Mouse (Mus musculus) embryonic facial prominence, embryonic 13.5 days (tissue): ENCODE measurements around the gene Caskin1. TPM values are rescaled to one million over a fixed set of nuclear protein-coding genes. Genes with fewer than 3 reads are reported as not detected.
A peak's percentile ranks its signal among the peaks of the same experiment; 100 is the strongest.

Experiments
- ATAC-seq: fragments of 200-750 bp; cut with Nextera tagmentation; 2 replicates; pipeline ENCODE4 v1.8.0; 2017; ENCODE audit warnings: low read depth; ENCODE audit not compliant: insufficient number of reproducible peaks, insufficient read depth, low FRiP score, low TSS enrichment
- H3K27ac ChIP-seq: fragments of 300-500 bp; sonication (generic); 2 replicates; pipeline ENCODE4 v1.5.1; 2015; ENCODE audit warnings: moderate library complexity, mild to moderate bottlenecking, inconsistent platforms
- H3K27me3 ChIP-seq: fragments of 300-500 bp; sonication (generic); 2 replicates; pipeline ENCODE4 v1.6.1; 2015; ENCODE audit warnings: mild to moderate bottlenecking, inconsistent platforms
- H3K36me3 ChIP-seq: fragments of 300-500 bp; sonication (generic); 2 replicates; pipeline ENCODE4 v1.6.1; 2015; ENCODE audit warnings: mild to moderate bottlenecking, inconsistent platforms
- H3K4me1 ChIP-seq: fragments of 300-500 bp; sonication (generic); 2 replicates; pipeline ENCODE4 v1.6.1; 2015; ENCODE audit warnings: inconsistent platforms
- H3K4me2 ChIP-seq: fragments of 300-500 bp; sonication (generic); 2 replicates; pipeline ENCODE4 v1.6.1; 2015; ENCODE audit warnings: moderate library complexity, mild to moderate bottlenecking, inconsistent platforms
- H3K4me3 ChIP-seq: fragments of 300-500 bp; sonication (generic); 2 replicates; pipeline ENCODE4 v1.5.1; 2015; ENCODE audit warnings: mild to moderate bottlenecking, inconsistent platforms
- H3K9ac ChIP-seq: fragments of 300-500 bp; sonication (generic); 2 replicates; pipeline ENCODE4 v1.6.1; 2015; ENCODE audit warnings: mild to moderate bottlenecking, inconsistent platforms
- H3K9me3 ChIP-seq: fragments of 300-500 bp; sonication (generic); 2 replicates; pipeline ENCODE4 v1.6.1; 2016; ENCODE audit warnings: inconsistent platforms
- WGBS: fragments of 180-500 bp; shearing (Covaris S2); methylation state at CpG from one replicate; pipeline ENCODE4 v1.1.7; 2015; ENCODE audit warnings: mixed read lengths; 5-methylcytosine and 5-hydroxymethylcytosine counted together
- polyA plus RNA-seq: library from polyadenylated mRNA; unstranded; fragments of >200 nt; fragmentation: Nextera tagmentation; extraction: Ambion mirVana; gene quantifications from 2 replicates; pipeline ENCODE4 v1.2.1, GENCODE M21; 2015

Gene Caskin1
- 3.5 and 5.4 TPM in 2 replicates for polyA plus RNA-seq

- peaks cover 24% of the 10 kb centered on the region for H3K4me1 ChIP-seq
- H3K27me3 ChIP-seq: peaks cover 37% of the 10 kb centered on the region
- H3K9ac ChIP-seq: peak within 1 kb of the TSS; percentile 79
- H3K4me3 ChIP-seq: peak within 1 kb of the TSS; percentile 72
- H3K36me3 ChIP-seq: no peaks in the 10 kb centered on the region
- peak; percentile 23; the same call in 1 of the 2 replicates for ATAC-seq
- no peaks in the 10 kb centered on the region for H3K9me3 ChIP-seq
- WGBS: under 1% methylated on average over 45 of the region's 45 CpGs
- H3K4me2 ChIP-seq: peak within 1 kb of the TSS; percentile 78
- no peak within 1 kb of the TSS for H3K27ac ChIP-seq
Measured at GRCm38 (mm10) chr17:24488186-24488661, at the start of gene Caskin1. Gene Caskin1 (plus strand): TSS chr17:24488601.

- no peaks in the 10 kb centered on the region for H3K27me3 ChIP-seq
- no peaks in the 10 kb centered on the region for H3K4me1 ChIP-seq
- H3K4me2 ChIP-seq: no peak overlapping the region
- peaks cover 93% of the 10 kb centered on the region for H3K36me3 ChIP-seq
- no peak overlapping the region for H3K27ac ChIP-seq
- H3K9ac ChIP-seq: no peak overlapping the region
- no peak for ATAC-seq
- no peaks in the 10 kb centered on the region for H3K9me3 ChIP-seq
- WGBS: 92% methylated on average over 8 of the region's 8 CpGs
- no peak overlapping the region for H3K4me3 ChIP-seq
Measured at GRCm38 (mm10) chr17:24440377-24440776, 48.0 kb upstream of the Caskin1 start.

GRCm38 (mm10) chr17:24441148-24441547 lies 47.3 kb upstream of the Caskin1 start:
- Histone ChIP-seq H3K4me3 (no peak overlapping the region), H3K27me3 (no peaks in the 10 kb centered on the region), H3K27ac (no peak overlapping the region), H3K9me3 (no peaks in the 10 kb centered on the region), H3K36me3 (peaks cover 93% of the 10 kb centered on the region), H3K9ac (no peak overlapping the region), H3K4me1 (no peaks in the 10 kb centered on the region), H3K4me2 (no peak overlapping the region)
- no peak for ATAC-seq
- WGBS: 43% methylated on average over 2 of the region's 2 CpGs

GRCm38 (mm10) chr17:24442107-24442506 lies 46.3 kb upstream of the Caskin1 start:
- Histone ChIP-seq H3K27ac (no peak overlapping the region), H3K27me3 (no peaks in the 10 kb centered on the region), H3K9me3 (no peaks in the 10 kb centered on the region), H3K4me1 (no peaks in the 10 kb centered on the region), H3K9ac (no peak overlapping the region), H3K36me3 (peaks cover 97% of the 10 kb centered on the region), H3K4me3 (no peak overlapping the region), H3K4me2 (no peak overlapping the region)
- ATAC-seq: 0 out of 2 replicates have a peak, but pooled peaks have one; percentile 10
- WGBS: 89% methylated on average over 14 of the region's 14 CpGs

- ATAC-seq: peak; percentile 7; the same call in 1 of the 2 replicates
- H3K4me2 ChIP-seq: no peak within 1 kb of the TSS
- no peaks in the 10 kb centered on the region for H3K4me1 ChIP-seq
- peaks cover 97% of the 10 kb centered on the region for H3K36me3 ChIP-seq
- WGBS: 80% methylated on average over 7 of the region's 7 CpGs
- no peaks in the 10 kb centered on the region for H3K27me3 ChIP-seq
- no peaks in the 10 kb centered on the region for H3K9me3 ChIP-seq
- H3K4me3 ChIP-seq: no peak within 1 kb of the TSS
- no peak within 1 kb of the TSS for H3K9ac ChIP-seq
- H3K27ac ChIP-seq: no peak within 1 kb of the TSS
Measured at GRCm38 (mm10) chr17:24442632-24443155, 45.7 kb upstream of the Caskin1 start, which contains the start of gene Dnase1l2. Gene Dnase1l2 (minus strand): TSS chr17:24443105.

- peaks cover 97% of the 10 kb centered on the region for H3K36me3 ChIP-seq
Measured at GRCm38 (mm10) chr17:24443409-24443808, 45.0 kb upstream of the Caskin1 start.

GRCm38 (mm10) chr17:24446590-24446989 lies 41.8 kb upstream of the Caskin1 start:
- no peak overlapping the region for H3K4me3 ChIP-seq
- H3K9ac ChIP-seq: no peak overlapping the region
- no peak overlapping the region for H3K27ac ChIP-seq
- no peaks in the 10 kb centered on the region for H3K9me3 ChIP-seq
- H3K27me3 ChIP-seq: no peaks in the 10 kb centered on the region
- peaks cover 97% of the 10 kb centered on the region for H3K36me3 ChIP-seq
- 92% methylated on average over 8 of the region's 8 CpGs for WGBS
- no peak for ATAC-seq
- no peaks in the 10 kb centered on the region for H3K4me1 ChIP-seq
- H3K4me2 ChIP-seq: no peak overlapping the region

More at GRCm38 (mm10) chr17:24443409-24443808, 45.0 kb upstream of the Caskin1 start:
- Histone ChIP-seq H3K4me3 (no peak overlapping the region), H3K4me1 (no peaks in the 10 kb centered on the region), H3K4me2 (no peak overlapping the region), H3K9ac (no peak overlapping the region), H3K9me3 (no peaks in the 10 kb centered on the region), H3K27ac (no peak overlapping the region), H3K27me3 (no peaks in the 10 kb centered on the region)
- ATAC-seq: no peak
- 86% methylated on average over 4 of the region's 4 CpGs for WGBS

- H3K4me1 ChIP-seq: peaks cover 11% of the 10 kb centered on the region
- H3K27ac ChIP-seq: no peak overlapping the region
- H3K9me3 ChIP-seq: no peaks in the 10 kb centered on the region
- H3K4me2 ChIP-seq: no peak overlapping the region
- no peaks in the 10 kb centered on the region for H3K27me3 ChIP-seq
- H3K36me3 ChIP-seq: peaks cover 71% of the 10 kb centered on the region
- 92% methylated on average over 6 of the region's 6 CpGs for WGBS
- H3K9ac ChIP-seq: no peak overlapping the region
- ATAC-seq: no peak
- no peak overlapping the region for H3K4me3 ChIP-seq
Measured at GRCm38 (mm10) chr17:24449507-24449906, 38.9 kb upstream of the Caskin1 start.

GRCm38 (mm10) chr17:24451220-24451619 lies 37.2 kb upstream of the Caskin1 start:
- Histone ChIP-seq H3K4me2 (no peak overlapping the region), H3K4me1 (peaks cover 14% of the 10 kb centered on the region), H3K9ac (0 out of 2 replicates have a peak overlapping the region, but pooled peaks have one; percentile 12), H3K9me3 (no peaks in the 10 kb centered on the region), H3K36me3 (peaks cover 54% of the 10 kb centered on the region), H3K27ac (no peak overlapping the region), H3K4me3 (no peak overlapping the region), H3K27me3 (no peaks in the 10 kb centered on the region)
- 92% methylated on average over 6 of the region's 6 CpGs for WGBS
- ATAC-seq: no peak

GRCm38 (mm10) chr17:24453372-24453771 lies 35.0 kb upstream of the Caskin1 start:
- Histone ChIP-seq H3K9me3 (no peaks in the 10 kb centered on the region), H3K9ac (no peak overlapping the region), H3K4me3 (peak overlapping the region; percentile 87; the same call in 1 of the 2 replicates), H3K4me1 (peaks cover 14% of the 10 kb centered on the region), H3K27ac (no peak overlapping the region), H3K36me3 (peaks cover 33% of the 10 kb centered on the region), H3K4me2 (peak overlapping the region; percentile 65), H3K27me3 (no peaks in the 10 kb centered on the region)
- 82% methylated on average over 2 of the region's 2 CpGs for WGBS
- no peak for ATAC-seq

GRCm38 (mm10) chr17:24454218-24454755 lies 34.1 kb upstream of the Caskin1 start:
- H3K9ac ChIP-seq: peak overlapping the region; percentile 95
- peaks cover 24% of the 10 kb centered on the region for H3K36me3 ChIP-seq
- whole genome bisulfite sequencing: 5% methylated on average over 14 of the region's 14 CpGs
- peaks cover 14% of the 10 kb centered on the region for H3K4me1 ChIP-seq
- H3K4me2 ChIP-seq: peak overlapping the region; percentile 65
- H3K4me3 ChIP-seq: peak overlapping the region; percentile 87
- H3K9me3 ChIP-seq: no peaks in the 10 kb centered on the region
- no peaks in the 10 kb centered on the region for H3K27me3 ChIP-seq
- H3K27ac ChIP-seq: peak overlapping the region; percentile 97
- ATAC-seq: no peak
